Mouse (Mus musculus): ENCODE measurements at regions not wholly inside any gene's neighbourhood (a gene's known extent, or its start where the extent isn't known, plus 50 kb on each side); places are given as distances from the start of the nearest gene placed in this dataset.

GRCm38 (mm10) chr2:166271373-166272189, 116.1 kb upstream of the Sulf2 start:
- no peaks in the 10 kb centered on the region for H3K27me3 ChIP-seq
- no peak overlapping the region for H3K4me2 ChIP-seq (replicated peaks)
- H3K4me1 ChIP-seq = peaks cover 19% of the 10 kb centered on the region
- H3K9me3 ChIP-seq = no peaks in the 10 kb centered on the region
- H3K36me3 ChIP-seq = no peaks in the 10 kb centered on the region
- ATAC-seq (ENCODE audit: low FRiP score, low read depth) = no peak
- H3K9ac ChIP-seq = no peak overlapping the region
- no peak overlapping the region for H3K27ac ChIP-seq
- H3K4me3 ChIP-seq = no peak overlapping the region
- 60% methylated on average over 11 of the region's 11 CpGs for WGBS

GRCm38 (mm10) chr2:166270007-166270406, 114.5 kb upstream of the Sulf2 start:
- H3K9ac ChIP-seq = no peak overlapping the region
- no peaks in the 10 kb centered on the region for H3K36me3 ChIP-seq
- no peak overlapping the region for H3K27ac ChIP-seq
- no peak overlapping the region for H3K4me2 ChIP-seq (replicated peaks)
- H3K4me3 ChIP-seq = no peak overlapping the region
- no peak for ATAC-seq (ENCODE audit: low FRiP score, low read depth)
- peaks cover 23% of the 10 kb centered on the region for H3K4me1 ChIP-seq
- H3K9me3 ChIP-seq = no peaks in the 10 kb centered on the region
- H3K27me3 ChIP-seq = no peaks in the 10 kb centered on the region
- 95% methylated on average over 6 of the region's 6 CpGs for WGBS

- no peak overlapping the region for H3K27ac ChIP-seq
- WGBS = 82% methylated on average over 4 of the region's 4 CpGs
- 0 out of 2 replicates have a peak overlapping the region, but pooled peaks have one; percentile 25 for H3K9ac ChIP-seq
- peaks cover 19% of the 10 kb centered on the region for H3K4me1 ChIP-seq
- 0 out of 2 replicates have a peak, but pooled peaks have one; percentile 21 for ATAC-seq (ENCODE audit: low FRiP score, low read depth)
- no peaks in the 10 kb centered on the region for H3K27me3 ChIP-seq
- no peaks in the 10 kb centered on the region for H3K36me3 ChIP-seq
- no peaks in the 10 kb centered on the region for H3K9me3 ChIP-seq
- H3K4me2 ChIP-seq (replicated peaks) = no peak overlapping the region
- no peak overlapping the region for H3K4me3 ChIP-seq
These were observed 111.5 kb upstream of the Sulf2 start for GRCm38 (mm10) chr2:166266915-166267314.

GRCm38 (mm10) chr2:166266507-166266906, 111.0 kb upstream of the Sulf2 start:
- Histone ChIP-seq H3K4me1 (peaks cover 23% of the 10 kb centered on the region), H3K27me3 (no peaks in the 10 kb centered on the region), H3K9ac (0 out of 2 replicates have a peak overlapping the region, but pooled peaks have one; percentile 25), H3K9me3 (no peaks in the 10 kb centered on the region), H3K36me3 (no peaks in the 10 kb centered on the region), H3K4me3 (no peak overlapping the region), H3K4me2 (replicated peaks) (no peak overlapping the region), H3K27ac (no peak overlapping the region)
- ATAC-seq (ENCODE audit: low FRiP score, low read depth) = peak; percentile 69
- 79% methylated on average over 9 of the region's 9 CpGs for WGBS

GRCm38 (mm10) chr2:166264756-166265155, 109.3 kb upstream of the Sulf2 start:
- no peaks in the 10 kb centered on the region for H3K9me3 ChIP-seq
- peaks cover 21% of the 10 kb centered on the region for H3K4me1 ChIP-seq
- no peak overlapping the region for H3K9ac ChIP-seq
- H3K4me3 ChIP-seq = no peak overlapping the region
- no peaks in the 10 kb centered on the region for H3K36me3 ChIP-seq
- no peaks in the 10 kb centered on the region for H3K27me3 ChIP-seq
- ATAC-seq (ENCODE audit: low FRiP score, low read depth) = no peak
- no peak overlapping the region for H3K27ac ChIP-seq
- H3K4me2 ChIP-seq (replicated peaks) = no peak overlapping the region
- WGBS = 74% methylated on average over 9 of the region's 9 CpGs

GRCm38 (mm10) chr2:166261799-166262198, 106.3 kb upstream of the Sulf2 start:
- Histone ChIP-seq H3K4me1 (peaks cover 33% of the 10 kb centered on the region), H3K9ac (no peak overlapping the region), H3K4me3 (no peak overlapping the region), H3K9me3 (no peaks in the 10 kb centered on the region), H3K36me3 (no peaks in the 10 kb centered on the region), H3K4me2 (replicated peaks) (no peak overlapping the region), H3K27ac (no peak overlapping the region), H3K27me3 (no peaks in the 10 kb centered on the region)
- WGBS = 42% methylated on average over 7 of the region's 7 CpGs
- ATAC-seq (ENCODE audit: low FRiP score, low read depth) = no peak

GRCm38 (mm10) chr2:166261065-166261464, 105.6 kb upstream of the Sulf2 start:
- Histone ChIP-seq H3K9ac (no peak overlapping the region), H3K4me2 (replicated peaks) (no peak overlapping the region), H3K27ac (peak overlapping the region; percentile 39; the same call in 1 of the 2 replicates), H3K4me3 (no peak overlapping the region), H3K9me3 (no peaks in the 10 kb centered on the region), H3K36me3 (no peaks in the 10 kb centered on the region), H3K27me3 (no peaks in the 10 kb centered on the region), H3K4me1 (peaks cover 39% of the 10 kb centered on the region)
- no peak for ATAC-seq (ENCODE audit: low FRiP score, low read depth)
- WGBS = 69% methylated on average over 7 of the region's 7 CpGs

GRCm38 (mm10) chr2:166258771-166259180, 103.3 kb upstream of the Sulf2 start:
- no peak for ATAC-seq (ENCODE audit: low FRiP score, low read depth)

GRCm38 (mm10) chr2:166257666-166258065, 102.2 kb upstream of the Sulf2 start:
- Histone ChIP-seq H3K27ac (no peak overlapping the region), H3K9me3 (no peaks in the 10 kb centered on the region), H3K4me1 (peaks cover 37% of the 10 kb centered on the region), H3K36me3 (no peaks in the 10 kb centered on the region), H3K4me2 (replicated peaks) (no peak overlapping the region), H3K9ac (no peak overlapping the region), H3K27me3 (no peaks in the 10 kb centered on the region), H3K4me3 (no peak overlapping the region)
- WGBS = 62% methylated on average over 4 of the region's 4 CpGs
- ATAC-seq (ENCODE audit: low FRiP score, low read depth) = no peak

More at GRCm38 (mm10) chr2:166258771-166259180, 103.3 kb upstream of the Sulf2 start:
- H3K9ac ChIP-seq = no peak overlapping the region
- peak overlapping the region; percentile 19; the same call in 1 of the 2 replicates for H3K4me2 ChIP-seq (replicated peaks)
- H3K9me3 ChIP-seq = no peaks in the 10 kb centered on the region
- H3K36me3 ChIP-seq = no peaks in the 10 kb centered on the region
- no peaks in the 10 kb centered on the region for H3K27me3 ChIP-seq
- no peak overlapping the region for H3K27ac ChIP-seq
- H3K4me1 ChIP-seq = peaks cover 37% of the 10 kb centered on the region
- no peak overlapping the region for H3K4me3 ChIP-seq
- WGBS = 8% methylated on average over 7 of the region's 7 CpGs

- Histone ChIP-seq H3K9me3 (no peaks in the 10 kb centered on the region), H3K4me3 (no peak overlapping the region), H3K9ac (no peak overlapping the region), H3K27me3 (no peaks in the 10 kb centered on the region), H3K36me3 (no peaks in the 10 kb centered on the region), H3K4me1 (peaks cover 32% of the 10 kb centered on the region), H3K4me2 (replicated peaks) (no peak overlapping the region), H3K27ac (0 out of 2 replicates have a peak overlapping the region, but pooled peaks have one; percentile 0)
- no peak for ATAC-seq (ENCODE audit: low FRiP score, low read depth)
- 74% methylated on average over 10 of the region's 10 CpGs for WGBS
These were observed 100.7 kb upstream of the Sulf2 start for GRCm38 (mm10) chr2:166256193-166256592.

- no peak overlapping the region for H3K27ac ChIP-seq
These were observed 99.1 kb upstream of the Sulf2 start for GRCm38 (mm10) chr2:166254581-166254980.

GRCm38 (mm10) chr2:166252107-166252506, 96.6 kb upstream of the Sulf2 start:
- H3K9ac ChIP-seq = no peak overlapping the region
- no peaks in the 10 kb centered on the region for H3K36me3 ChIP-seq
- H3K4me3 ChIP-seq = no peak overlapping the region
- 91% methylated on average over 3 of the region's 3 CpGs for WGBS
- no peaks in the 10 kb centered on the region for H3K27me3 ChIP-seq
- H3K27ac ChIP-seq = no peak overlapping the region
- H3K4me2 ChIP-seq (replicated peaks) = no peak overlapping the region
- H3K9me3 ChIP-seq = no peaks in the 10 kb centered on the region
- peaks cover 24% of the 10 kb centered on the region for H3K4me1 ChIP-seq
- no peak for ATAC-seq (ENCODE audit: low FRiP score, low read depth)

More at GRCm38 (mm10) chr2:166254581-166254980, 99.1 kb upstream of the Sulf2 start:
- no peak for ATAC-seq (ENCODE audit: low FRiP score, low read depth)
- no peak overlapping the region for H3K4me3 ChIP-seq
- no peak overlapping the region for H3K9ac ChIP-seq
- H3K27me3 ChIP-seq = no peaks in the 10 kb centered on the region
- H3K4me2 ChIP-seq (replicated peaks) = no peak overlapping the region
- 90% methylated on average over 6 of the region's 6 CpGs for WGBS
- H3K9me3 ChIP-seq = no peaks in the 10 kb centered on the region
- no peaks in the 10 kb centered on the region for H3K36me3 ChIP-seq
- H3K4me1 ChIP-seq = peaks cover 35% of the 10 kb centered on the region
